Mouse (Mus musculus): Measurements from ENCODE around the gene Sh2d1b2.
"Not testable (repeated sequence)": the region's sequence is repeated elsewhere in the genome, so short reads cannot be mapped to it uniquely, and the experiment has no call there.

Sh2d1b2 gene

GRCm38 (mm10) chr1:170232688-170233087 lies at the start of gene Sh2d1b2:
Gene Sh2d1b2 (plus strand): TSS chr1:170232749.
- DNase-seq, result not testable (repeated sequence)

GRCm38 (mm10) chr1:170185137-170185536 lies 47.4 kb upstream of the Sh2d1b2 start:
- no peak for DNase-seq

- no peak for DNase-seq
Observed at GRCm38 (mm10) chr1:170186531-170186930, 46.0 kb upstream of the Sh2d1b2 start.

GRCm38 (mm10) chr1:170188601-170189000 lies 43.9 kb upstream of the Sh2d1b2 start:
- peak in 1 of 2 experiments; percentile 8 for DNase-seq

- no peak for DNase-seq
Observed at GRCm38 (mm10) chr1:170190225-170190624, 42.3 kb upstream of the Sh2d1b2 start.

- DNase-seq, result no peak
Observed at GRCm38 (mm10) chr1:170191925-170192324, 40.6 kb upstream of the Sh2d1b2 start.

GRCm38 (mm10) chr1:170196211-170196610 lies 36.3 kb upstream of the Sh2d1b2 start:
- DNase-seq, result no peak

GRCm38 (mm10) chr1:170200379-170200778 lies 32.2 kb upstream of the Sh2d1b2 start:
- peak; percentile 43 to 53 for DNase-seq

GRCm38 (mm10) chr1:170206395-170206794 lies 26.2 kb upstream of the Sh2d1b2 start:
- no peak for DNase-seq

GRCm38 (mm10) chr1:170213181-170213879 lies 19.2 kb upstream of the Sh2d1b2 start:
- no peak for DNase-seq

- no peak for DNase-seq
Observed at GRCm38 (mm10) chr1:170214383-170214756, 18.2 kb upstream of the Sh2d1b2 start.

- peak; percentile 92 for DNase-seq
Observed at GRCm38 (mm10) chr1:170214757-170215522, 17.6 kb upstream of the Sh2d1b2 start, which contains the start of gene Uhmk1. Gene Uhmk1 (minus strand): TSS chr1:170215397.

- no peak for DNase-seq
Observed at GRCm38 (mm10) chr1:170215590-170215989, 17.0 kb upstream of the Sh2d1b2 start.

- no peak for DNase-seq
Observed at GRCm38 (mm10) chr1:170218091-170218884, 14.3 kb upstream of the Sh2d1b2 start.

- DNase-seq, result no peak
Observed at GRCm38 (mm10) chr1:170220351-170220750, 12.2 kb upstream of the Sh2d1b2 start.

GRCm38 (mm10) chr1:170223276-170223675 lies 9.3 kb upstream of the Sh2d1b2 start:
- DNase-seq, result no peak

- DNase-seq, result no peak
Observed at GRCm38 (mm10) chr1:170245016-170245415, 12.5 kb downstream of the Sh2d1b2 start.

- peak in 1 of 2 experiments; percentile 27 for DNase-seq
Observed at GRCm38 (mm10) chr1:170254893-170255559, 22.5 kb downstream of the Sh2d1b2 start.

GRCm38 (mm10) chr1:170255560-170255910 lies 23.0 kb downstream of the Sh2d1b2 start:
- DNase-seq, result peak; percentile 86 to 88

GRCm38 (mm10) chr1:170270281-170270680 lies 37.7 kb downstream of the Sh2d1b2 start:
- DNase-seq, result no peak

- DNase-seq, result no peak
Observed at GRCm38 (mm10) chr1:170270696-170271095, 38.1 kb downstream of the Sh2d1b2 start.

- DNase-seq, result no peak
Observed at GRCm38 (mm10) chr1:170273252-170273651, 40.7 kb downstream of the Sh2d1b2 start.

GRCm38 (mm10) chr1:170277016-170277415 lies 44.5 kb downstream of the Sh2d1b2 start, which contains the start of gene Sh2d1b1:
Gene Sh2d1b1 (plus strand): TSS chr1:170277320.
- no peak for DNase-seq
